Mouse (Mus musculus): ENCODE data around the gene Gm3285. TPM values are rescaled to one million over a fixed set of nuclear protein-coding genes. Genes with fewer than 3 reads are reported as not detected.
A peak's percentile ranks its signal among the peaks of the same experiment; 100 is the strongest.

Gm3285 gene
- polyA plus RNA-seq, 1 experiment from 2014 or later = 2.4 TPM

DNA sequence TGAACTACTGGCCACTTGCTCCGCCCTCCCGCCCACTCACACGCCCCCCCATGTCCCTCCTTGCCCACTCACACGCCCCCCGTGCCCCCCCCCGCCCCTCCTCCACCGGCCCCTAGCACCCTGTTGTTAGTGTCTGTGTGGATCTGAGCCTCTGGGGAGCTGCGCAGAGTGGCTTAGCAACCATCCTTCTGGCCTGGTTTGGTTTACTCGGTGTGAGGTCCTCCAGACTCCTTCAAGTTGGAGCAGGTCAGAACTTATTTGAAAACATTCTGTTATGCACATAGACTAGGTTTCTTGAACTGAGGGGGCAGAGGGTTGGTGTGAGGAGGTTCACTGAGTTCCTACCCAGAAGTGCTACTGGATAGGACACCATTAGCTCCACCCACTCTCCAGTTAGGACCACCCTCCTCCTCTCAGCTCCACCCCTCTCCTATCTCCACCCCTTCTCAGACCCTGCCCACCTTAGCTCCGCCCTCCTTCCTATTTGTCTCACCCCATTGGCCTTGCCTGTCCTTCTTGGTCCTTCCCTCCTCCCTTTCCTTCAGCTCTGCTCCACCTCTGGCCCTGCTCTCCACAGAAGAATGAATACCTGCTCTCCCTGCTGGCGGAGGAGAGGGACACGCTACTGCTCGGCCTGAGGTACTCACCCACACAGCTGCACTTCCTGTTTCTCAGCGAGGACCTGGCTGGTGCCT lies 2.4 kb downstream of the Gm3285 start:
- H3K27ac ChIP-seq (replicated peaks) = 0 out of 2 replicates have a peak overlapping the region, but pooled peaks have one; percentile 11
- H3K27me3 ChIP-seq = no peaks in the 10 kb centered on the region
- no peaks in the 10 kb centered on the region for H3K36me3 ChIP-seq
- H3K4me1 ChIP-seq = 0 out of 2 replicates have a peak, but pooled peaks cover 6% of the 10 kb centered on the region
- H3K9me3 ChIP-seq (replicated peaks) = no peaks in the 10 kb centered on the region
- peak overlapping the region; percentile 31 for H3K4me2 ChIP-seq (replicated peaks)
- 19% methylated on average over 14 of the region's 14 CpGs for WGBS
- peak overlapping the region; percentile 20; the same call in 1 of the 2 replicates for H3K4me3 ChIP-seq (replicated peaks)
- ATAC-seq (ENCODE audit: insufficient number of reproducible peaks, low FRiP score, low TSS enrichment, low read depth) = peak; percentile 69; the same call in 1 of the 2 replicates
- H3K9ac ChIP-seq = no peak overlapping the region

DNA sequence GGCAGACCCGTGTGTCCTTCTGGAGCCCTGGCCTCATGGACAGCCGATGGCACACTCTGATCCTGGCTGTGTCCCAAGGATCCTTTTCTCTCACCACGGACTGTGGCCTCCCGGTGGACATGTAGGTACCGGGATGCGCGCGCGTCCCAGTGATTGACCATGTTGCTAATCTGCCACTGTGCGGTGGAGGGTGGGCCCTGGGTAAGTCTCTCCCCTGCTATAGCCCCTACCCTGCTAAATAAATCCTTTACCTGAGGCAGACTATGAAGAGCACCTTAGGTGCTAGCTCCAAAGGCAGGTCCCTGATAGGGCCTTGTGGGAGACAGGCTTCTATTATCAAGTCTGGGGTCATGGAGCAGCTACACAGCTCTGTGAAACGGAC lies 3.0 kb downstream of the Gm3285 start:
- Histone ChIP-seq H3K9ac (no peak overlapping the region), H3K9me3 (replicated peaks) (no peaks in the 10 kb centered on the region), H3K4me1 (0 out of 2 replicates have a peak, but pooled peaks cover 6% of the 10 kb centered on the region), H3K27me3 (no peaks in the 10 kb centered on the region), H3K36me3 (no peaks in the 10 kb centered on the region), H3K4me2 (replicated peaks) (peak overlapping the region; percentile 31), H3K27ac (replicated peaks) (no peak overlapping the region), H3K4me3 (replicated peaks) (peak overlapping the region; percentile 20; the same call in 1 of the 2 replicates)
- no peak for ATAC-seq (ENCODE audit: insufficient number of reproducible peaks, low FRiP score, low TSS enrichment, low read depth)
- WGBS = 21% methylated on average over 11 of the region's 11 CpGs

DNA sequence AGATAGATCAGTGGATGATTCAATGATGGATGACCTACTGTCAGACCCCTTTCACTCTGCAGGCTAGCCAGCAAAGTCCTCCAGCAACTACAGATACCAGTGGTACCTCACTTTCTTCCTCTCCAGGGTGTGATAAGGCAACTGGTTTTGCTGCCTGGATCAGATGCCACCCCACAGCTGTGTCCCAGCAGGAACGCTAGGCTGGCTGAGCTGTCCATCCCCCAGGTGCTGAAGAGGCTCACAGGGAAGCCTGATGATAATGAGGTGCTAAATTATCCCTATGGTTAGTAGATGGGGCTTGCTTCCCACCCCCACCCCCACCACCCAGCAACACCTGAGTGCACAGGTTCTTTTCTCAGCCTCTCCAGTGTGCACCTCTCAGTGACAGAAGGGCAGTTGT lies 5.8 kb downstream of the Gm3285 start:
- Histone ChIP-seq H3K9me3 (replicated peaks) (no peaks in the 10 kb centered on the region), H3K4me1 (0 out of 2 replicates have a peak, but pooled peaks cover 6% of the 10 kb centered on the region), H3K4me2 (replicated peaks) (no peak overlapping the region), H3K36me3 (no peaks in the 10 kb centered on the region), H3K27me3 (no peaks in the 10 kb centered on the region), H3K4me3 (replicated peaks) (no peak overlapping the region), H3K9ac (no peak overlapping the region), H3K27ac (replicated peaks) (no peak overlapping the region)
- 4% methylated on average over 1 of the region's 1 CpGs for WGBS
- ATAC-seq (ENCODE audit: insufficient number of reproducible peaks, low FRiP score, low TSS enrichment, low read depth) = no peak

DNA sequence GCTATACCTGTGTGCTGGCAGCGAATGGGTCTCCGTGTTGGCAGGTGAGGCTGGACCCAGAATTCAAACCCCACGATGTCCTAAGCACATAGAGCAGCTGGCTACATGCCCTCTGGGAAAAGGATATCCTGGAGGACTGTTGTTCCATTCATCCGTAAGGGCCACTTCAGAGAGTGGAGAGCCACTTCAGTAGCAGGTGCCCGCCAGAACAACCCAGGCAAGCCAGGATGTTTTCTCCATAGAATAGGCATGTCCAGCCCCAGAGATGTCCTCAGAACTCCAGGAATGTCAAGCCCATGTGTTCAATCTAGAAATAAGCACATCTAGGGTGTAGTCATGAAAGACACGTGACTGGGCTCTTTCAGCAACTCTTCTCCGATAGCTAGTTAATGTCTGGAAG lies 7.9 kb downstream of the Gm3285 start:
- 0 out of 2 replicates have a peak, but pooled peaks cover 2% of the 10 kb centered on the region for H3K4me1 ChIP-seq
- no peak overlapping the region for H3K9ac ChIP-seq
- no peak for ATAC-seq (ENCODE audit: insufficient number of reproducible peaks, low FRiP score, low TSS enrichment, low read depth)
- no peaks in the 10 kb centered on the region for H3K27me3 ChIP-seq
- no peak overlapping the region for H3K4me2 ChIP-seq (replicated peaks)
- no peak overlapping the region for H3K4me3 ChIP-seq (replicated peaks)
- no peaks in the 10 kb centered on the region for H3K9me3 ChIP-seq (replicated peaks)
- no peak overlapping the region for H3K27ac ChIP-seq (replicated peaks)
- 82% methylated on average over 7 of the region's 7 CpGs for WGBS
- H3K36me3 ChIP-seq = no peaks in the 10 kb centered on the region

DNA sequence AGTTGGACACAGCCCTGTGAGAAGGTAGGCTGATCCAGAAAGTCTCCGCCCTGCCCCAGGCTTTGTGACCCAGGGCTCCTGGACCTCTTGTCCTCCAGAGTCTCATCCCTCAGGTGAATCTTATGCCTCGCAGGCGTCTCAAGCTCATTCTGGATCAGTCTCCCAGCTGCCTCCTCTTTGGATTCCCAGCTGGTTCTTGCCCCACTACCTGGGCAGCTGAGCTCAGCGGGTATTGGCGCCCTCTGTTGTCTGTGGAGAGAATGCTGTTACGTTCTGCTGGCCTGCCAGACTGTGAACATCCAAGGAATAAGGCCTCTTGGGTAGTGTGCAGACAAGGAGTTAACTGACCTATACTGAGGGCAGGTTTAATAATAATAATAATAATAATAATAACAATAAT lies 17.2 kb downstream of the Gm3285 start:
- Histone ChIP-seq H3K4me1 (no peaks in the 10 kb centered on the region), H3K36me3 (no peaks in the 10 kb centered on the region)
- WGBS = 69% methylated on average over 6 of the region's 6 CpGs

DNA sequence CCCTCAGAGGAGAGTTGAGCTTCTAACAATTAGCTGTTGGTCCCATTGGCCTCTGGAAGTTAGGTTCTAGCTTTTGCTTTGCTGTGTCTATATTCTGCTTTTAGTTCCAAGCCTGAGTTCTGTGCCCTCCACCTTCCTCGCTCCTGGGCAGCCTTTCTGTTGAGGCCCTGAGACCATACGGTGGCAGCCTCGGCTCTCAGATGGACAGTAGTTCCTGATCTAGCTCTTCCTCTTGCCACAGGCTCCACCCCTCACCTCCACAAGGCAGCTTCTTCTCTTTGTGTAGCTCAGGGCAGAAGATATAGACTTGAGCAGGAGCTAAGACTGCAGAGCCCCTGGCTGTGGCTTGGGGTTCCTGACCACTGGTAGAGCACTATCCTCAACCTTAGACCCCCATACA lies 18.5 kb downstream of the Gm3285 start:
- no peak for ATAC-seq (ENCODE audit: insufficient number of reproducible peaks, low FRiP score, low TSS enrichment, low read depth)
- Histone ChIP-seq H3K27me3 (no peaks in the 10 kb centered on the region), H3K9me3 (replicated peaks) (no peaks in the 10 kb centered on the region), H3K36me3 (no peaks in the 10 kb centered on the region), H3K4me3 (replicated peaks) (no peak overlapping the region), H3K4me1 (no peaks in the 10 kb centered on the region), H3K4me2 (replicated peaks) (no peak overlapping the region), H3K9ac (no peak overlapping the region), H3K27ac (replicated peaks) (no peak overlapping the region)
- WGBS = 77% methylated on average over 3 of the region's 3 CpGs

More for the DNA sequence above, 17.2 kb downstream of the Gm3285 start:
- no peak for ATAC-seq (ENCODE audit: insufficient number of reproducible peaks, low FRiP score, low TSS enrichment, low read depth)
- Histone ChIP-seq H3K4me3 (replicated peaks) (no peak overlapping the region), H3K9ac (no peak overlapping the region), H3K9me3 (replicated peaks) (no peaks in the 10 kb centered on the region), H3K27me3 (no peaks in the 10 kb centered on the region), H3K27ac (replicated peaks) (no peak overlapping the region), H3K4me2 (replicated peaks) (no peak overlapping the region)

DNA sequence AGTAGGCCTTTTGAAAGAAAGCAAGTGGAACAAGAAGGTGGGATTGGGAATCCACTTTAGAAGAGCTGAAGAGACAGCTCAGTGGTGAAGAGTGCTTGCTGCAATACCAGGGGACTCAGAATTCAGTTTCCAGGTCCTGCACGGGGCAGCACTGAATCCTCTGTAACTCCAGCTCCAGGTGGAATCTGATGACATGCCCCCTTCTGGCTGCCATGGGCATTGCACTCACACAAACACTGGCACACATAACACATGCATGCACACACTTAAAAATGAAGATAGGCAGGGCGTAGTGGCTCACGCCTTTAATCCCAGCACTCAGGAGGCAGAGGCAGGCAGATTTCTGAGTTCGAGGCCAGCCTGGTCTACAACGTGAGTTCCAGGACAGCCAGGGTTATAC lies 20.8 kb downstream of the Gm3285 start:
- Histone ChIP-seq H3K36me3 (no peaks in the 10 kb centered on the region), H3K4me2 (replicated peaks) (no peak overlapping the region), H3K27me3 (no peaks in the 10 kb centered on the region), H3K4me3 (replicated peaks) (no peak overlapping the region), H3K27ac (replicated peaks) (no peak overlapping the region), H3K4me1 (no peaks in the 10 kb centered on the region), H3K9ac (no peak overlapping the region), H3K9me3 (replicated peaks) (no peaks in the 10 kb centered on the region)
- 83% methylated on average over 5 of the region's 5 CpGs for WGBS
- ATAC-seq (ENCODE audit: insufficient number of reproducible peaks, low FRiP score, low TSS enrichment, low read depth) = no peak

DNA sequence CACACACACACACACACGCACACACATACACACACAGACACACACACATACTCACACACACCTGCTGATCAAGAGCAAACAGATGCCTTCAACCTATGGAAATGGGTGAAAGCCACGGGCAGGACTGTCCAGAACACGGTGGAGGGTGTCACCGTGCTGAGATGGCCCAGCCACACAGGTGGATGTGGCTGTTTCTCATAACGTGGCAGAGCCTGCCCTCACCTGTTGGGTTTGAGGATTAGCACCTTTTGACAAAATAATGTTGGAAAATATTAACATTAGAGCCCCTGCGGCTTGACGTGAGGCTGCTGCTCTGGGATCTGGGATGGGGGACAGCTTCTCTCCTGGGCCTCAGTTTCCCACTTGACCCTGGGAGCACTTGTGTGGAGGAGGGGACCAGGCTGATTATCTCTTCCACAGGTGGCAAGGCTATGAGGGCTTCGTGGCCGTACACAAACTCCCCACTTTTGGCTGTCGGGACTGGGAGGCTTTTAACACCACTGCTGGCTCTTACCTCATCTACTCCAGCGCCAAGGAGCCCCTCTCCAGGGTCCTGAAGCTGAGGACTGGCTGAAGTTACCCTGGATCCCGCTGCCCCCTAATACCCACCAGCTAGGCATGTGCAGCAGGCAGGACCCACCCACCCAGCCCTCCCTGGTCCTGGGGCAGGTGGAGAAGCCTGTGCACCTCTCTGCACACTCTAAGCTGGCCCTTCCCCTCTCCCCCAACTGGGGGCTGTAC lies 24.4 kb downstream of the Gm3285 start:
- Histone ChIP-seq H3K4me1 (no peaks in the 10 kb centered on the region), H3K36me3 (no peaks in the 10 kb centered on the region), H3K4me2 (replicated peaks) (no peak overlapping the region), H3K27me3 (no peaks in the 10 kb centered on the region), H3K9ac (no peak overlapping the region), H3K4me3 (replicated peaks) (no peak overlapping the region), H3K27ac (replicated peaks) (no peak overlapping the region), H3K9me3 (replicated peaks) (no peaks in the 10 kb centered on the region)
- no peak for ATAC-seq (ENCODE audit: insufficient number of reproducible peaks, low FRiP score, low TSS enrichment, low read depth)
- WGBS = 51% methylated on average over 12 of the region's 12 CpGs

DNA sequence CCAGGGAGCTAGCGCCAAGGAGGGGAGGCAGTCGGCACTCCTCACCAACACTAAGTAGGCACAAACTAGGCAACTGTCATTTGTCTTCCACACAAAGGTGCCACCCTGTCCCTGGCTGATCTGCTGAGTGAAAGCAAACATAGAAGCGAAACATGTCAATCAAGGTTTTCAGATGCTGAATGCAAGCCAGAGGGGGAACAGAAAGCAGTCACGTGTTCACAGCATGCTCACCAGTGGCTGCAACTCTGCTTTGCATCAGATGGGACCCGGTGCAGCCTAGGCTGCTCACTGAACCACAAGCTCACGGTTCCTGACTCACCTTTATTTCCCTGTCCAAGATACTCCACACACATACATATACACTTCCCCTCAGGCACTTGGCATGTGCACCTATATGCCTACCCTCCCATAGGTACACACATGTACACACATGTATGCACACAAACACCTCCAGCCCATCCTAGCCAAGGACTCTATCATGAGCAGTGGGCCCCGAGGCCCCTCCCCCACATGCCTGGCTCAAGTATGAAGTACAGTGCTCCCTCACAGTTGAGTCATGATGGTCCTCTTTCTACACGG lies 29.3 kb downstream of the Gm3285 start:
- Histone ChIP-seq H3K4me3 (replicated peaks) (no peak overlapping the region), H3K4me1 (no peaks in the 10 kb centered on the region), H3K4me2 (replicated peaks) (no peak overlapping the region), H3K27ac (replicated peaks) (no peak overlapping the region), H3K9me3 (replicated peaks) (no peaks in the 10 kb centered on the region), H3K36me3 (no peaks in the 10 kb centered on the region), H3K27me3 (no peaks in the 10 kb centered on the region), H3K9ac (no peak overlapping the region)
- 84% methylated on average over 8 of the region's 8 CpGs for WGBS
- ATAC-seq (ENCODE audit: insufficient number of reproducible peaks, low FRiP score, low TSS enrichment, low read depth) = no peak

DNA sequence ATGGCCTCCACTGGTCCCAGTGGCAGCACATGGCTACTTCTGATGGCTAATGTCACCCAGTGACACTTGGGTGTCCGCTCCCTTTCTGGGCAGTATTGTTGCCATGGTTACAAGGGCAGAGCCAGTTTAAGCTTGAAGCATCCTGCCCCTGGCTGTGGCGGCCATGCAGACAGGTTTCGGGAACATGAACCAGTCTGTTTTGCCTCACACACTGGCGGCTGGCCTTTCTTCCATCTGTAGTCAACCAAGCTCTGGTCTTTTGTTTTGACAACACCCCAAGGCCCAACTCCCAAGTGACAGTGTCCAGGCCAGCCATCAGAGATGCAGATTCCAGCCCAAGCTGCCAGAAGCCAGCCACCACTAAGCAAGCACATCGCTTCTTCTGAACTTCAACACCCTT lies 33.8 kb downstream of the Gm3285 start:
- Histone ChIP-seq H3K9me3 (replicated peaks) (no peaks in the 10 kb centered on the region), H3K4me1 (no peaks in the 10 kb centered on the region), H3K36me3 (no peaks in the 10 kb centered on the region), H3K27me3 (no peaks in the 10 kb centered on the region), H3K4me3 (replicated peaks) (no peak overlapping the region), H3K27ac (replicated peaks) (no peak overlapping the region), H3K4me2 (replicated peaks) (no peak overlapping the region), H3K9ac (no peak overlapping the region)
- ATAC-seq (ENCODE audit: insufficient number of reproducible peaks, low FRiP score, low TSS enrichment, low read depth) = no peak
- 52% methylated on average over 5 of the region's 5 CpGs for WGBS

DNA sequence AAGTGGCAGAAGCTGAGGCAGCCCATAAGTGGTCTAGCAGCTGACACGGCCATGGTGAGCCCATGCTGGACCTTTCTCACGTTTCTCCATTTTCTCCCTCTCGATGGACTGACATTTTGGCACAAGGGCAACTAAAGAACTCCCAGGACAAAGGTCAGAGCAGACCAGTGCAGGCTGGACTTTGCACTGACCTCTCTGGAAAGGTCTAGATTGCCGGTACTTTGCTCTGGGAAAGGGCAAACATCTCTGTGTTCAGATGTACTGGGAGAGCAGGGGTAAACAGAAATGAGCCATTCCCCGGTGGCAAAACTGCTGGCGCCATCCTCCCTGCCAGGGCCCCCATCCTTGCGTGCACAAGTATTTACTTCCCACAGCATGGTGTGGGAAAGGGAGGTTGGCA lies 38.4 kb downstream of the Gm3285 start:
- no peaks in the 10 kb centered on the region for H3K9me3 ChIP-seq (replicated peaks)
- H3K9ac ChIP-seq = no peak overlapping the region
- H3K27me3 ChIP-seq = no peaks in the 10 kb centered on the region
- ATAC-seq (ENCODE audit: insufficient number of reproducible peaks, low FRiP score, low TSS enrichment, low read depth) = no peak
- no peak overlapping the region for H3K27ac ChIP-seq (replicated peaks)
- no peaks in the 10 kb centered on the region for H3K36me3 ChIP-seq
- no peak overlapping the region for H3K4me3 ChIP-seq (replicated peaks)
- peaks cover 12% of the 10 kb centered on the region for H3K4me1 ChIP-seq
- no peak overlapping the region for H3K4me2 ChIP-seq (replicated peaks)
- 72% methylated on average over 7 of the region's 7 CpGs for WGBS

Data from embryonic facial prominence, embryonic 15.5 days (tissue).